Mouse (Mus musculus) gastrocnemius, postnatal 25 days (tissue): Measurements from ENCODE around the gene Fbxo5. TPM values are rescaled to one million over a fixed set of nuclear protein-coding genes. Genes with fewer than 3 reads are reported as not detected.

Experiments
- DNase-seq: peaks from one replicate; pipeline ENCODE4 v3.0.0; 2022
- long read RNA-seq, 2 experiments: library from polyadenylated mRNA; stranded (forward); transcript quantifications; one replicate each; pipeline ENCODE4 v2.0.0; 2021
- total RNA-seq, 2 experiments: library from RNA; stranded (reverse); gene quantifications; 1 replicate in 1 of 2; 2 replicates in 1 of 2; pipeline ENCODE4 v1.2.3; 2021

Gene Fbxo5
- under 1 TPM; 0.59 to 0.64 TPM for total RNA-seq
- long read RNA-seq, experiment 1: 0 reads
- long read RNA-seq, experiment 2, partial matches to known transcripts: 0 of 1 reads
- long read RNA-seq, experiment 2, other reads (novel, unspliced or antisense): 1 of 1 reads

GRCm38 (mm10) chr10:5805243-5805730, at the start of gene Fbxo5:
Fbxo5 (minus strand) TSS chr10:5805600.
- peak; percentile 99 for DNase-seq

GRCm38 (mm10) chr10:5853290-5853868, 48.0 kb upstream of the Fbxo5 start:
- DNase-seq: no peak

GRCm38 (mm10) chr10:5846939-5847338, 41.5 kb upstream of the Fbxo5 start:
- no peak for DNase-seq

GRCm38 (mm10) chr10:5841369-5841768, 36.0 kb upstream of the Fbxo5 start:
- DNase-seq: no peak

DNA sequence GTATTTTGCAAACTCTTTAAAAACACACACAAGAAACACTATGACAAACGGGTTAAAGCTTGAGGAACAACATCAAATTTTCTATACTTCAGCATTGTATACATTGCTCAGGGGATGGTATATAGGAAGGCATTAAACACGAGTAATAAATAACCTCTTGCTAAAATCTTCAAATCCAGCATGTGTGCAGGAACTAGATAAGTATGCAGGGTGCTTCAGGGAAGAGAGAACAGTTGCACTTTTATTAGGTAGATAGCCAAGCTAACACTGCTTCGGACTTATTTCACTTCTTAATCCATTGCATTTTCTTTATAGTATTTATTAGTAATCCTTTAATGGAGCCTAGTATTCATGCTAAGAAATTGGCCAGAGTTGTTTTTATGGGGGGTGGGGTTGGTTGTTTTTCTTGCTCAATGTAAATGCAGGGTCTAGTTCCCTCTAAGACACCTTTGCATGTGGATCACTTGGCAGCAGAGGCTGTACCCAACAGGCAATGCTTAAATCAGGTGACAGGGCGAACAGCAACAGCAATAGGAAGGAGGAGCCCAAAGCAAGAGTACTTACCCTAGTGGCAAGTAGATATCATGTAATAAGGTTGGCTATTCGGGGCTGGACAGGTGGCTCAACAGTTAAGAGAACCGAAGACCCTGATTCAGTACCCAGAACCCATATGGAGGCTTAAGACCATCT, 21.1 kb upstream of the Fbxo5 start:
- DNase-seq: no peak

DNA sequence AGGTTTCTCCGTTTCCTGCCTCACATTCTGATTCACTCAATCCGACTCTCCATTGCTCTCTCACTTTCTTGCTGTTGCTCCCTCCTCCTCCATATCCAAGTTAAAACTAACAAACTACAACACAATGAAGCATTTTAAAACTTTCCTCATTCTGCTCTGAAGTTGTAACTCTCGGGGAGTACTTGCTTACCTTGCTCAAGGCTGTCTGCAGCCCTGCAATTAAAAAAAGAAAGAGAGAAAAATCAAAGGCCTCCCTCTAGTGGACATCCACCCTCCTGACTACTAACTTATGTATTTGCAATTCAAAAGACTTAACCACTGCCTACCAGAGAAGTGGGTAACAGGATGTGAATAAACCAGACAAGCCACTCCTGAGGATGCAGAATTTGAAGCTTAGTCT, 19.4 kb upstream of the Fbxo5 start:
- no peak for DNase-seq

GRCm38 (mm10) chr10:5823740-5824491, 18.5 kb upstream of the Fbxo5 start, which contains the start of gene Mtrf1l:
Mtrf1l (minus strand) TSS chr10:5823910.
- peak; percentile 98 for DNase-seq

DNA sequence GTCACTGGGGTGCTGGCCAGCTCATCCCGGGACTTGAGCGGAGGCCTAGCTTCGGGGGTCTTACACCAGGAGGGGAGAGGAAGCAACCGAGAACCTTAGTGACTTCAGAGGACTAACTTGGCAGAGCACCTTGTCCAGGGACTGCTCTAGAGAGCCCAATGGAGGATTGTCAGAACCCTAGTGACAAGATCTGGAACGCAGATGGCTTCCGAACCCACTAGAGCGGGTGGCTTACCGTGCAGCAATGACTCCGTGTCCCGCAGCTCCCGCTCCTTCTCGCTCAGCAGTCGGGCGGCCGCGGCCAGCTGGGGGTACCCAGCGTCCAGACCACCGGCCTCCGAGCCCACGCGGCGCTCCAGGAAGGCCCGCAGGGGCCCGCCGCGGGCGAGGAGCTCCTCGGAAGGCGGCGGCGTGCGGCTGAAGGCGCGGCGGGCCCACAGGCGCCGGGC, 17.9 kb upstream of the Fbxo5 start:
- no peak for DNase-seq

DNA sequence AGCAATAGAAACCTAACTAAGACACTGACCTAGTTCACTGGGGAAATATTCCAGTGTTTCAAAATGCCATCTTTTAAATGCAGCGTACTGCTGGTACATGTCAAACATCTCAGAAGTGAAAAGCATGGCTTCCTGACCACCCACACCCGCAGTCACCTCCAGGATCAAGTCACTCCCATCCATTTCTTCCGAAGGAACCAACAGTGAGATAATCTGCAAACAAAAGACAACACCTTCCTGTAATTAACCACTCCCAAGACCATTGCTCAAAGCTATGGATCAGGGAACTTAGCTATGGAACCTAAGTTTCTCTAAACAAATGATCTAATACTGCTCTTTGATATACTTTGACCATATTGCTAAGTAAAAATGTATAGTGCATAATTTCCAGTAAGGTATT, 13.4 kb upstream of the Fbxo5 start:
- DNase-seq: no peak

- no peak for DNase-seq
Measured at GRCm38 (mm10) chr10:5815968-5816367, 10.6 kb upstream of the Fbxo5 start.

GRCm38 (mm10) chr10:5813724-5814123, 8.3 kb upstream of the Fbxo5 start:
- no peak for DNase-seq

DNA sequence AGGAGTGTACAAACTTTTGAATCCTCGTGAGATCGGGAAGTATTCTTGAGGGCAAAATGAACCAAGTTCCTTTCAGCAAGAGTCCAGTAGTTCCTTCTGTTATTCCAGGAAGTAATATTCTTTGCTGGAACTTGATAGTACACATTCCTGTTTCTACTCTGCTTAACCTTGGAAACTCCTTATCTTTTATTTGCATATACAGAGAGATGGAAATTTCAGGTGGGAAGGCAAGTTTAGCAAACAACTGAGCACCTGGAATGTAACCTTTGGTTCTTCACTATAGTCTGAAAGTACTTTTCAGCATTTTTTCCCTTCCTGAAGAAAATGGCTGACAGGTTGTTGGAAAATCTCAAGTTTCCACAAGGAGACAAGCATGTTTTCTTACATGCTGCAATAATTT, 2.3 kb upstream of the Fbxo5 start:
- DNase-seq: no peak

GRCm38 (mm10) chr10:5806996-5807395, 1.6 kb upstream of the Fbxo5 start:
- DNase-seq: no peak

- no peak for DNase-seq
Measured at GRCm38 (mm10) chr10:5806416-5806815, 1.0 kb upstream of the Fbxo5 start.

- peak; percentile 96 for DNase-seq
Measured at GRCm38 (mm10) chr10:5805731-5806307, 419 bp upstream of the Fbxo5 start.

DNA sequence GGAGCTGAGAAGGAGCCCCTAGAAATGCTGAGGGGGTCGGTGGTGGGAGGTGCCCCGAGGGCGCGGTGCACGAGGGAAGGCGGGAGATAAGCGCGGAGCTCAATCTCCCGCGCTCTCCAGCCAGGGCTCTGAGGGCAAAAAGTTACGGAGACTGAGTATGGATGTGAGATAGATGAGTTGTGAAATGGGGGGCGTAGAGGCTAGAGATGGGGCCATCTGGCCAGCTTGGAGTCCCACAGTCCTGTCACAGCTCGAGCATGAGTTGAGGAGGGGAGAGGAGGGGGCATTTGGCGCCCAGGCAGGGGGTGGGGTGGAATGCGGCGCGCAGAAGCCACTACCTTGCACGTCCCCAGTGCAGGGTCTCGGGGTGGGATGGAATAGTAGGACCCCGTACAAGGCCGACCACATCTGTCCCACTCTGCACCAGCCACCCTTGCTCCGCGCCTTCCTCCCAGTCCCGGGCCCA, 676 bp downstream of the Fbxo5 start:
- DNase-seq: no peak

- DNase-seq: no peak
Measured at GRCm38 (mm10) chr10:5803739-5804138, 1.7 kb downstream of the Fbxo5 start.

- no peak for DNase-seq
Measured at GRCm38 (mm10) chr10:5802866-5803265, 2.5 kb downstream of the Fbxo5 start.

DNA sequence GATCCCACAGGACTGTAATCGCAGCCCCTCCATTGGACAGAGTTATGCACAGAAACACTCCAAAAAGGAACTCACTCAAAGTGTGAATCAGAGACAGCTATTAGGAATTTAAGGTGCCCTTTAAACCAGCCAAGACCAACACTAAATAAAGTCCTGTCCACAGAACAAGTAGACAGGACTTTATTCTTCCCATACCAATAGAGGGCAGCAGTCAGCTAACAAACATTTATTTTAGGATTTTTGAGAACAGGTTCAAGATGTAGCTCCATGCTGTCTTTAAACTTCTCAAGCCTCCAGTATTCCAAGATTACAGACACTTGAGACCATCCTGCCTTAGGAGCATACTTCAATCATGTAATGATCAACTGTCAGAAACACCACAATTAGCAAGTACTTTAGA, 4.9 kb downstream of the Fbxo5 start:
- DNase-seq: no peak

DNA sequence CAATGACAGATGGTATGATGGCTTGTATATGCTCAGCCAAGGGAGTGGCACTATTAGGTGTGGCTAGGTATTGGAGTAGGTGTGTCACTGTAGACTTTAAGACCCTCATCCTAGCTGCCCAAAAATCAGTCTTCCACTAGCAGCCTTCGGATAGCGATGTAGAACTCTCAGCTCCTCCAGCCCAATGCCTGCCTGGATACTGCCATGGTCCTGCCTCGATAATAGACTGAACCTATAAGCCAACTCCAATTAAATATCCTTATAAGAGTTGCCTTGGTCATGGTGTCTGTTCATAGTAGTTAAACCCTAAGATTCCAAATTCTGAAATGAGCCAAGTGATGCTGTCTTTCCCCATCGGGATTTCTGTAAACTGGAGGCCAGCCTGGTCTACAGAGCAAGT, 7.3 kb downstream of the Fbxo5 start:
- no peak for DNase-seq

DNA sequence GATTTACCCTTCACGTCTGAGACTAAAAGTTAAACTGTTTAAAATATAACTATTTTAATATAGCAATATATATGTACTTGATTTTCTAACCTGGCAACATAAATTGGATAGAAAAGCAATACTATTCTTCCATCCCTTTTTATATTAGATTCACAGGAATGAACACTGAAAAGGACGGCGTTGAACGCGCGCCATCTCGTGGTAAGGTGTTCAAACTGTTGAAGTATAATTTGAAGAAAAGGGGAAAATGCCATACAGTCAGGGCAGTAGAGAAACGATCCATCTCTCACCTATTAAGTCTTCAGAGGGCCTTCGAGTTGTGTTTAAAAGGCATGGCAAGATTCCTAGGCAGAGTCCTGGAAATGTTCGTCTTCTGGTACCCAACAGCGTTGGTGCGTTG, 14.7 kb downstream of the Fbxo5 start:
- no peak for DNase-seq

DNA sequence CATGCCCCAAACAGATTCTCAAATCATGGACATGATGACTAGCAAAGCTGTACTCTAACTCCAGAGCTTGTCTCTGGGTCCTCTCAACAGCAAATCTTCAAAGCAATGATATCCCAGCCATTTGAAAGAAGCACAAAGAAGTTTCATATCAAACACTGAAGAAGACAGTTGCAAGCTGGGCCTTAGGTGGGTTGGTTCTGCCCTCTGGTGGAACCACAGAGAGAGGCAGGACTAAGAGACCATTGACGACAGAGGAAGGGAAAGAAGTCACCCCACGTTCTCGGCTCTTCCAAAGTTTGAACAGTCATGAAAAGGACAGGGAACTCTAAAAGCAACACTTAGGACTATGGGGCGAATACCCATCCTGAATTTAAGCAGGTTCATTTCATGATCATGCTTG, 18.5 kb downstream of the Fbxo5 start:
- DNase-seq: no peak
